Mouse (Mus musculus): ENCODE results near the gene Prickle3. TPM values are rescaled to one million over a fixed set of nuclear protein-coding genes. Genes with fewer than 3 reads are reported as not detected.

Gene Prickle3
- 4.7 and 7.8 TPM in 2 replicates for total RNA-seq (2014; fragmentation: Nextera tagmentation)
- 0.99 and 1.7 TPM in 2 replicates for total RNA-seq (2017)

GRCm38 (mm10) chrX:7657221-7657639 lies at the start of gene Prickle3:
Gene Prickle3 (plus strand): TSS chrX:7657260.
- ATAC-seq (replicated peaks; ENCODE audit: low FRiP score, low TSS enrichment, poor library complexity, severe bottlenecking): peak; percentile 98

- ATAC-seq (replicated peaks; ENCODE audit: low FRiP score, low TSS enrichment, poor library complexity, severe bottlenecking): no peak
Measured at GRCm38 (mm10) chrX:7610035-7610434, 47.0 kb upstream of the Prickle3 start.

- no peak for ATAC-seq (replicated peaks; ENCODE audit: low FRiP score, low TSS enrichment, poor library complexity, severe bottlenecking)
Measured at GRCm38 (mm10) chrX:7610536-7611258, 46.4 kb upstream of the Prickle3 start.

- no peak for ATAC-seq (replicated peaks; ENCODE audit: low FRiP score, low TSS enrichment, poor library complexity, severe bottlenecking)
Measured at GRCm38 (mm10) chrX:7617889-7618551, 39.0 kb upstream of the Prickle3 start.

- no peak for ATAC-seq (replicated peaks; ENCODE audit: low FRiP score, low TSS enrichment, poor library complexity, severe bottlenecking)
Measured at GRCm38 (mm10) chrX:7632560-7632959, 24.5 kb upstream of the Prickle3 start.

DNA sequence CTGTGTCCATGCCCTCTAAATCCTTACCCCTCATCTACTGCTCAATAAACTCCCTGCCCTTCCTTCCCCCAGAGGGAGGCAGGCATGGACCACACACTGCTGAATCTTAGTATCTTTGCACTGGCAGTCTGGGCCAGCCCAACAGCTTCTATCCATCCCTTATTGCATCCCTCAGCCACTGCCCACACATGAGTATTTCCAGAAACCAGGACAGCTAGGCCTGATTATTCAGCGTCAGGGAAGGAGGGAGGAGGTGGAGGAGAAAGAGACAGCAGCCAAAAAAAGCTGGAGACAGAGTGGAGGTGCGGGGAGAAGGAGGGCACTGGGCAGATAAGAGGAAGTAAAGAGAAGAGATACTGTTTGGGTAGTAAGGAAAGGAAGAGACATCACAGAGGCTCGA lies 22.0 kb upstream of the Prickle3 start:
- no peak for ATAC-seq (replicated peaks; ENCODE audit: low FRiP score, low TSS enrichment, poor library complexity, severe bottlenecking)

GRCm38 (mm10) chrX:7638401-7639091 lies 18.5 kb upstream of the Prickle3 start, which contains the start of gene Syp:
Gene Syp (plus strand): TSS chrX:7638471.
- peak; percentile 85 for ATAC-seq (replicated peaks; ENCODE audit: low FRiP score, low TSS enrichment, poor library complexity, severe bottlenecking)

DNA sequence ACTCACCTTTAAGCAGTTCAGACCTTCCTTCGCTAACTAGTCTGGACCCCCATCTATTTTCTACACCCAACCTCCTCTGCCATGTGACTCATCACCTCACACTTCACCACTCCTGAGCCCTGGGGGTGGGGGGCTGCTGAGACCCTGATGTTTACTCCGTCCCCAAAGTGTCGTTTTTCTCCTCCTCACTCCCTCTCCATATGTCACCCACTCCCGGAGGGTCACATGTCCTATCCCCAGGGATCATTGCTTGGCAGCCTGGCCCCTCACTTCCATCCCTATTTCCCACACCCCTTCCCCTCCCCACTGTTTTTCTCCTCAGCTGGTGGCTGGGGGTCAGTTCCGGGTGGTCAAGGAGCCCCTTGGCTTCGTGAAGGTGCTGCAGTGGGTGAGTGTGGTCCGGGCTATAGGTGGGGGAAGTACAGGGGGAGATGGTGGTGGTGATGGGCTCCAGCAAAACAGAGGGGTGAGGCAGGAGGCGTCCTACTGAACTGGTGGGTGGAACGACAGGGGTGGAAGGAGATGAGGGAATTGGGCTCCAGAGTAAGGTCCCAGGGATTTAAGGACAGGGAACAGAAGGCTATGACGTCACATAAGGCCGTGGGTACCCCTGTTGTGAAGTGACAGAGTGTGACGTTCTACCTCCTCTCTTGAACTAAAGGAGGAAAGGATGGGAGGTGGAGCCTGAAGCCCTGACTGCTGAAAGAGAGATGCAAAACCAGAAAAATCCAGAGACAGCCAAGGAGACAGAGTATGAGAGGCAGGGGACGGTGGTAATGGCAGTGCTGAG lies 17.3 kb upstream of the Prickle3 start:
- no peak for ATAC-seq (replicated peaks; ENCODE audit: low FRiP score, low TSS enrichment, poor library complexity, severe bottlenecking)

- ATAC-seq (replicated peaks; ENCODE audit: low FRiP score, low TSS enrichment, poor library complexity, severe bottlenecking): no peak
Measured at GRCm38 (mm10) chrX:7640785-7641184, 16.3 kb upstream of the Prickle3 start.

GRCm38 (mm10) chrX:7645349-7645748 lies 11.7 kb upstream of the Prickle3 start:
- ATAC-seq (replicated peaks; ENCODE audit: low FRiP score, low TSS enrichment, poor library complexity, severe bottlenecking): no peak

DNA sequence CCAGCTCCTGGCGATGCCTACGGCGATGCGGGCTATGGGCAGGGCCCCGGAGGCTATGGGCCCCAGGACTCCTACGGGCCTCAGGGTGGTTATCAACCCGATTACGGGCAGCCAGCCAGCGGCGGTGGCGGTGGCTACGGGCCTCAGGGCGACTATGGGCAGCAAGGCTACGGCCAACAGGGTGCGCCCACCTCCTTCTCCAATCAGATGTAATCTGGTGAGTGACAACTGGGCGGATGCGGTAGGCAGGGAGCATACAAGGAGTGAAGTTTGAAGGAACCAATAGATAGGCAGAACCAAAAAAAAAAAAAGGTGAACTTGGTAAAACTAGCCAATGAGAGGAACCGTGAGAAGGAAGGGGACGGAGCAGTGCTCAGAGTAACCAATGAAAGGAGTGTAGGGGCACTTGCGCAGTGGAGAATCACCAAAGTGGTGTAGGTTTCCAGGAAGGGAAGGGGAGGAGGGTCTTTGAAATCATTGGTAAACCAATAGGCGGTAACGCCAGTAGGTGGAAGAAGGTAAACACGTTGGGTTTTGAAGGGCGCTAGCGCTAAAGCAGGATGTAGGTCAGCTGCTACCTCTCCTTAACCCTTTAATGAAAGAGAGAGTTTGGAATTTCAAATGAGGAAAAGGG lies 8.3 kb upstream of the Prickle3 start:
- ATAC-seq (replicated peaks; ENCODE audit: low FRiP score, low TSS enrichment, poor library complexity, severe bottlenecking): peak; percentile 96

- no peak for ATAC-seq (replicated peaks; ENCODE audit: low FRiP score, low TSS enrichment, poor library complexity, severe bottlenecking)
Measured at GRCm38 (mm10) chrX:7658031-7658784, 1.1 kb downstream of the Prickle3 start.

DNA sequence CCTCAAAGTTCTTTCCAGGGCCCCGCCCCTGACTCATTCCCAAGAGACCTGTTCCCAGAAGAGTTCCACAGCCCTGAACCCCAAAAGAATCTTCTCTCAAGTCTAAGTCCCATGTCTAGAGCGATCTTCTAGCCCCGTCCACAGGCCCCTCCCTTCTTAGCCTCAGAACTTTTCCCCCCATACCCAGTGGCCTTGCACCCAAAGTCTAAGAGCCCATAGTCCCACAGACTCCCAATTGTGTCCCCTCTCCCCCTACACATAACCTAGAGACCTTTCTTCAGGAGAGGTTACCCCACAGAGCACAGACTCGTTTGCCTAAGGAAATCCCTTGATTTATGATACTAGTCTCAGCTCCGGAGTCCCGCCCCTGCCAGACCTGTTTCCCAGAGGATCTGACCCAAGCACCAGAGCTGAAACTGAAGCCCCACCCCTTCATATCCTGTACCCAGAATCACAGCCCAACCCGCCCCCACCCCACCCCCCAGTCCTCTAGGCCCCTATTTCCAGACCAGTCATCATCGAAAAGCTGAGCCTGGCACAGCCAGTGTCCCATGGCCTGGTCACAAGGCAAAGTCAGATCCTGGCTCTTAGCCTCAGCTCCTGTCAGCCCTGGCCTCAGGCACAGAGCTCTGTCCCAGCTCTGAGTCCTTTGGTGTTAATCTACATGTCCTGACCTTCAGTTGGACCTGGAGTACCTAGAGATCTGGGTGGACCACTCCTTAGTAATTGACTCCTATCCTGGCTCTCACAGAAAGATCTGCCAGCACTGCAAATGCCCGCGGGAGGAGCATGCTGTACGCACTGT lies 1.9 kb downstream of the Prickle3 start:
- no peak for ATAC-seq (replicated peaks; ENCODE audit: low FRiP score, low TSS enrichment, poor library complexity, severe bottlenecking)

DNA sequence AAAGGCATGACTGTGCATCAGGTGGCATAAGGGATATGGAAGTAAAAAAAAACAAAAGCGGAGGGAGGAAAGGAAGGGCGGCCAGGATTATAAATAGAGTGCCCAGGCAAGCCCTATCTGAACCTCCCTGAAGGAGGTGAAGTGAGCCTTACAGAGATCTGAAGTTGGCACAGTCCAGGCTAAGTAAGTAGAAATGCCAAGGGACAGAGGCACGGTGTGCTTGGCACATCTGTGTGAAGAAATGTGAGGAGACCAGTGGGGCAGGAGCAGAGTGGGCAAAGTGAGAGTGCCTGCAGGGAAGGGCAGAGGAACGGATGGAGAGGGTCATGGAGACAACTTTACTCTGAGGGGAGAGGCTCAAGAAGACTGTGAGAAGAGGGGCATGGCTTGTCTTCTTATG lies 4.0 kb downstream of the Prickle3 start:
- no peak for ATAC-seq (replicated peaks; ENCODE audit: low FRiP score, low TSS enrichment, poor library complexity, severe bottlenecking)

DNA sequence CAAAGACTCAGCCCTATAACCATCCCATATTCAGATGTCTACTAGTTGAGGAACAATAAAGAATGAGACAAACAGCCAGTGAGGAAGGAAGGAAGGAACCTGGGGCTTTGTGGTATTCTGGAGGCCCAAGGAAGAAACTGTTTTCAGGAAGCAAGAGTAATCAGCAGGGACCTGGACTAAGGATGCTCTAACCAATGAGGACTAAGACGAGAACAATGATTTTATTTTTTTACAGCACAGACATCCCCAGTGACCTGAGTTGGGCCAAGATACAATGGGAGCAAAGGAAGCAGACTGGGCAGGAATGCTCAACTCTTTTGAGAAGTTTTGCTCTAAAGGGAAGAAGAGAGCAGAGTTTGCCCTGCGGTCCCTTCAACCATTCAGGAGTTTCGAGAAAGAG lies 5.9 kb downstream of the Prickle3 start:
- ATAC-seq (replicated peaks; ENCODE audit: low FRiP score, low TSS enrichment, poor library complexity, severe bottlenecking): no peak

DNA sequence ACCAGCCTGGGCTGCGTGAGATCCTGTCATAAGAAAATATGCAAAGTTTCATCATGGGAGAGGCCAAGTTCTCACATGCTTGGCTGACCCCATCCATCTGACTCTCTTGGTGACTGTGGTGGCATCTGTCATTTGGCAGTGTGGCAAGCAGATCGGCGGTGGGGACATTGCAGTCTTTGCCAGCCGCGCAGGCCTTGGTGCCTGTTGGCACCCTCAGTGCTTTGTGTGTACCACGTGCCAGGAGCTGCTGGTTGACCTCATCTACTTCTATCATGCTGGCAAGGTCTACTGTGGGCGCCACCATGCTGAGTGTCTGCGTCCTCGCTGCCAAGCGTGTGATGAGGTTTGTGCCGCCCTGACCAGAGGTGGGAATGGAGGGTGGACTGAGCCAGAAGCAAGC lies 7.7 kb downstream of the Prickle3 start:
- ATAC-seq (replicated peaks; ENCODE audit: low FRiP score, low TSS enrichment, poor library complexity, severe bottlenecking): no peak

DNA sequence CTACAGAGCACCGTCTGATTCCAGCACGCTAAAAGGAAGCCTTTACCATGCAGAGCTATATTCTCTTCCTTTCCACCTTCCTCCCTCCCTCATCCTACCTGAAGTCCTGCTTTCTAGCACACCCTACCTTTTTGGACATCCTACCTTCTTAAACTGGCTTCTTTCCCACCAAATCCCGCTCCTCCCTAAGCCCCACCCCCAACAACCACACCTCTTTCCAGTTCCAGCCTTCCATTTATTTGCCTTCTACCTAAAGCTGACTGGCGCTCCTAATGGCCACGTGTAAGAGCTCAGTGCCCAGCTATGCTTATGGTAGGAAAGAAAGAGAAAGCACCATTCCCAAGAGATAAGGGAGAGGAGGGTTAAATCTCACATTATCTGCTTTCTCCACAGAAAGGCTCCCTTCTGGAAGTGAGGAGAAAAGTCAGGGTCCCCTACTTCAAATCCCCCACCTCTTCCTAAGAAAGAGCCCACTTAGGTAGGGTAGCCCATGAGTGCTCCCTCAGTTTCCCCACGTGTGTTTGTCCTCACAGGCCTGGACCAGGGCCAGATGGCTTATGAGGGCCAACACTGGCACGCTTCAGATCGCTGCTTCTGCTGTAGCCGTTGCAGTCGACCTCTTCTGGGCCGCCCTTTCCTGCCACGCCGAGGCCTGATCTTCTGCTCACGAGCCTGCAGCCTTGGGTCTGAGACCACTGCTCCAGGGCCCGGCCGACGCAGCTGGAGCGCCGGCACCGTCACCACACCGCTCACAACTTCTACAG lies 8.9 kb downstream of the Prickle3 start:
- no peak for ATAC-seq (replicated peaks; ENCODE audit: low FRiP score, low TSS enrichment, poor library complexity, severe bottlenecking)
